Mouse (Mus musculus) small intestine, adult 2 months (tissue): ENCODE results near the gene Defb25. TPM values are rescaled to one million over a fixed set of nuclear protein-coding genes. Genes with fewer than 3 reads are reported as not detected.

ENCODE experiments used
- H3K27ac ChIP-seq: fragments of 200-500 bp; 2 replicates; pipeline ENCODE4 v1.5.1; 2012; ENCODE audit warnings: low read depth, low read length, control low read depth, inconsistent platforms; ENCODE audit not compliant: insufficient read depth
- H3K27me3 ChIP-seq: fragments of 200-500 bp; 2 replicates; pipeline ENCODE4 v1.6.1; 2012; ENCODE audit warnings: mild to moderate bottlenecking, moderate library complexity, low read length, inconsistent platforms; ENCODE audit not compliant: control insufficient read depth, insufficient read depth
- H3K36me3 ChIP-seq: fragments of 200-500 bp; 2 replicates; pipeline ENCODE4 v1.6.1; 2012; ENCODE audit warnings: mild to moderate bottlenecking, low read length, control low read depth, inconsistent platforms; ENCODE audit not compliant: control insufficient read depth, insufficient read depth
- H3K4me1 ChIP-seq: fragments of 200-500 bp; 2 replicates; pipeline ENCODE4 v1.6.1; 2012; ENCODE audit warnings: low read length, inconsistent platforms, mixed read lengths; ENCODE audit not compliant: control insufficient read depth, insufficient read depth, insufficient read length
- H3K4me3 ChIP-seq: fragments of 200-500 bp; 2 replicates; pipeline ENCODE4 v1.5.1; 2012; ENCODE audit warnings: low read depth, mild to moderate bottlenecking, control low read depth, inconsistent platforms, low read length, moderate library complexity
- CTCF ChIP-seq: fragments of 200-500 bp; IDR thresholded peaks from 2 replicates; pipeline ENCODE4 v1.5.1; 2012; ENCODE audit warnings: low read depth, mild to moderate bottlenecking, control low read depth, inconsistent platforms, low read length, moderate library complexity, mixed read lengths; ENCODE audit not compliant: insufficient replicate concordance, insufficient read length; ENCODE audit errors: extremely low read depth
- POLR2A ChIP-seq: fragments of 200-500 bp; IDR thresholded peaks from 2 replicates; pipeline ENCODE4 v1.6.1; 2012; ENCODE audit warnings: low read depth, mild to moderate bottlenecking, control low read depth, inconsistent platforms, low read length, moderate library complexity
- WGBS: fragments of 180-500 bp; shearing (Covaris S2); methylation state at CpG from one replicate; pipeline ENCODE4 v1.1.7; 2018; 5-methylcytosine and 5-hydroxymethylcytosine counted together
- polyA plus RNA-seq: library from polyadenylated mRNA; depleted of rRNA; stranded (reverse); fragments of >200 nt; gene quantifications from 2 replicates; pipeline ENCODE4 v1.2.3, GENCODE M21; 2012

Defb25 gene
- polyA plus RNA-seq, 1 experiment, result not detected

DNA sequence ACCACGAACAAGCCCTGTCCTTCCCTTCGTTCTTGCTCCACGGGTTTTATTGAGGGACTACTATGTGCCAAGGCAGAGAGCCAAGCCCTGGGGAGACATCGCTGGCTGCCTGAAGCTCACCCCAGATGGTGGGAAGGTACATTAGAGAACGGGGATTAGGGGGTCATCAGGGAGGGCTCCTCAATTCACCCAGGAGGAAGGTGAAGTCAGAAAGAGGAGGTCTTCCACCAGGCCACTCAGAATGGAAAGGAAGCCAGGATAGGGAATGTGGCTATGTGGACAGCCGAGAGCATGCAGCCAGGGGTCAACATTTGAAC is 14.1 kb upstream of the Defb25 start:
- Histone ChIP-seq H3K36me3 (no peaks in the 10 kb centered on the region), H3K27ac (peak overlapping the region; percentile 60), H3K27me3 (no peaks in the 10 kb centered on the region; the same call in none of the 2 replicates), H3K4me3 (no peak overlapping the region), H3K4me1 (no peaks in the 10 kb centered on the region)
- 60% methylated on average over 6 of the region's 6 CpGs for WGBS
- TF ChIP-seq POLR2A (no peak), CTCF (no peak)

DNA sequence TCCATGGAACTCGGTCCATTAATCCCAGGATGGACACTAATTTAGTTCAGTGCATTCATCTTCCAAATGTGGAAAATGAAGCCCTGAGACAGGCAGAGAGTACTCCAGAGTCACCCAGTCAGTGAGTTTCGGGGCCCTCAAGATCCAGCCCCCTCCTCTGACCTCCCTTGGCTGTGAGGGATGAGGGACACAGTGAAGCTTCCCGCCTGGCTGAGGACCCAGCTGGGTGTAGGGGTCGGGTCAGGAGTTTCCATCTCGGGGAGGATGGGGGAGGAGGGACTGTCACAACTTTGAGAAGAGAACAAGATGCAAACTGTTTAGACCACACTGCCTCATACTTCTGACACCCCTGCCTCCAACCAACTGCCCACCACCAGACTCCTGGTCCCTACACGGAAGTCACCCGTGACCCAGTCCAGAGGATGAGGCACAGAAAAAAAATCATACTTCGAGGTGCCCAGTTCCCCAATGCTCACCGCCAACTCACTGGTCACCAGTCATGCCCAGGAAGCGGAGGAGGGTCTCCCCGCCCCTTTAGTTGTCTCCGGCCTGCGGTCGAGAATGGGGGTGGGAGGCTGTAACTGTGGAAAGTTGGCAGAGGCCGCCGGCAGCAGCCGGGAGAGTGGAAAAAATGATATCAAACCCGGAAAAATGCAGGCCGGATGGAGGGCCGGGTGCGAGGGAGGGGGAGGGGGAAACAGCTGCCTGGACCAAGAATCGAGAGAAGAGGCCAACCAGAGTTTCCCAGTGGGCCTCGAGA is 13.6 kb upstream of the Defb25 start:
- H3K36me3 ChIP-seq, result no peaks in the 10 kb centered on the region
- 67% methylated on average over 23 of the region's 23 CpGs for WGBS
- no peaks in the 10 kb centered on the region for H3K4me1 ChIP-seq
- TF ChIP-seq CTCF (no peak), POLR2A (no peak)
- H3K4me3 ChIP-seq, result peak overlapping the region; percentile 18; the same call in 1 of the 2 replicates
- no peaks in the 10 kb centered on the region; the same call in none of the 2 replicates for H3K27me3 ChIP-seq
- H3K27ac ChIP-seq, result peak overlapping the region; percentile 78

DNA sequence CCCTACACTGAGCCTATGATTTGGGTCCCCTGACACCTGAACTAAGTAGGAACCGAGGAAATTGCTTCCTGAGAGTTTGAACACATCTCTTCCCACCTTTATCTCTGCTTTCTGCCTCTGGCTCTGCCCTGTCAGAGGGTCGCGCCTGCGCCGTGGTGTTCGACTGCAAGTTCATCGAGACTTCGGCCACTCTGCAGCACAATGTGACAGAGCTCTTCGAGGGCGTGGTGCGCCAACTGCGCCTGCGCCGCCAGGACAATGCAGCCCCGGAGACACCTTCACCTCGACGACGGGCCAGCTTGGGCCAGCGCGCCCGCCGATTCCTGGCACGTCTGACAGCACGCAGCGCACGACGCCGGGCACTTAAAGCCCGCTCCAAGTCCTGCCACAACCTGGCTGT is 11.5 kb upstream of the Defb25 start:
- Histone ChIP-seq H3K27ac (no peak overlapping the region), H3K4me3 (no peak overlapping the region), H3K36me3 (no peaks in the 10 kb centered on the region), H3K27me3 (no peaks in the 10 kb centered on the region; the same call in none of the 2 replicates), H3K4me1 (no peaks in the 10 kb centered on the region)
- TF ChIP-seq POLR2A (no peak), CTCF (no peak)
- WGBS, result 54% methylated on average over 29 of the region's 29 CpGs

DNA sequence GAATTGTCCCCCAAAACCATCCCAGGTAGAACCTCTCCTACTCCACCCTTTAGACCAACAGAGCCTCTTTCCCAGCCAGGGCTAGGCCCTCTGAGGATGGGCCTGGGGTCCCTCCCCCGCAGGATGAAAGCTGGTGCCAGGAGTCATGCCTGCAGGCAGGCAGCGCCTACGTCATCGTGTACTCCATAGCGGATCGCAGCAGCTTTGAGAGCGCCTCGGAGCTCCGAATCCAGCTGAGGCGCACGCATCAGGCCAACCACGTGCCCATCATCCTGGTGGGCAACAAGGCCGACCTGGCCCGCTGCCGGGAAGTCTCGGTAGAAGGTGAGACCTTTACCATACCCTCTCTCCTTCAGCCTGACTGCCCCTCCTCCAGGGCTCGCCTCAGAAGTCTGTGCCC is 10.5 kb upstream of the Defb25 start:
- H3K27me3 ChIP-seq, result no peaks in the 10 kb centered on the region; the same call in none of the 2 replicates
- no peak overlapping the region for H3K27ac ChIP-seq
- no peak overlapping the region for H3K4me3 ChIP-seq
- no peaks in the 10 kb centered on the region for H3K36me3 ChIP-seq
- TF ChIP-seq CTCF (no peak), POLR2A (no peak)
- 35% methylated on average over 17 of the region's 17 CpGs for WGBS
- H3K4me1 ChIP-seq, result no peaks in the 10 kb centered on the region

DNA sequence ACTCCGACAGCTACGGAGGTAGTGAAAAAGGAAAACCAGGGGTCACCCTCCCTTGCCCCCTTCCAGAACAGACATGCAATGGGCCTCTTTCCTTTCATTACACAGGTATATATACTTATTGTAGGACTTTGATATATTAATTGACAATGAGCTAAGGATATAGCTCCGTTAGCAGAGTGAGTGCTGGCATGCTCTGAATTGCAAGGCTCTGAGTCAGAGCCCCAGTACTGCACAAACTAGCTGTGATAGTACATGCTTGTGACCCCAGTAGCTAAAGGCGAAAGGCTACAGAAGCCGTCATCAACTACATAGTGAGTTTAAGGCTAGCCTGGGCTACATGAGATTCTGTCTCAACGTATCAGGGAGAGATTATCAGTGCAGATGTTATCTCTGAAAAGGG is 7.1 kb upstream of the Defb25 start:
- H3K4me3 ChIP-seq, result no peak overlapping the region
- no peaks in the 10 kb centered on the region; the same call in 1 of the 2 replicates for H3K4me1 ChIP-seq
- WGBS, result 75% methylated on average over 6 of the region's 6 CpGs

DNA sequence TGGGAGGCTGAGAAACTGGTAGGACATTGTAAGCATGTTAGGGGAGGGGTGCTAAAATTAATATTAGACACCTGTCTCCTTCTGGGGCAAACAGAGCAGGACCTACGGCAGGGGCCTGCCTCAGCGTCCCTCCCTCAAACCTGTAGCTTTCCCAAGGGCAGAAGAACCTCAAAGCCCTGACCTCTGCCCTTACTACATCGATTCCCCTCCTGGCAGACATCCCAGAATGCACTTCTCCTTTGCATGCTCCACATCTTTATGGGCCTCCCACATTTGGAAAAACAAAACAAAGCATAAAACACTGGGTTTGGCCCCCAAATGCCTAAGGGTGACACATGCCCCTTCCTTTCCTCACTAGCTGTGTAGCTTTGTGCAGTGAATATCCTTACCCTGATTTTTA is 6.4 kb upstream of the Defb25 start:
- H3K27ac ChIP-seq, result no peak overlapping the region
- no peak overlapping the region; the same call in 1 of the 2 replicates for H3K4me3 ChIP-seq
- H3K36me3 ChIP-seq, result no peaks in the 10 kb centered on the region
- 29% methylated on average over 3 of the region's 3 CpGs for WGBS
- TF ChIP-seq CTCF, result no peak
- TF ChIP-seq POLR2A, result no peak
- H3K4me1 ChIP-seq, result no peaks in the 10 kb centered on the region; the same call in 1 of the 2 replicates
- H3K27me3 ChIP-seq, result peaks cover 20% of the 10 kb centered on the region

More for the DNA sequence above, 7.1 kb upstream of the Defb25 start:
- Histone ChIP-seq H3K36me3 (no peaks in the 10 kb centered on the region), H3K27me3 (peaks cover 20% of the 10 kb centered on the region), H3K27ac (no peak overlapping the region)
- no peak for TF ChIP-seq CTCF
- TF ChIP-seq POLR2A, result no peak

DNA sequence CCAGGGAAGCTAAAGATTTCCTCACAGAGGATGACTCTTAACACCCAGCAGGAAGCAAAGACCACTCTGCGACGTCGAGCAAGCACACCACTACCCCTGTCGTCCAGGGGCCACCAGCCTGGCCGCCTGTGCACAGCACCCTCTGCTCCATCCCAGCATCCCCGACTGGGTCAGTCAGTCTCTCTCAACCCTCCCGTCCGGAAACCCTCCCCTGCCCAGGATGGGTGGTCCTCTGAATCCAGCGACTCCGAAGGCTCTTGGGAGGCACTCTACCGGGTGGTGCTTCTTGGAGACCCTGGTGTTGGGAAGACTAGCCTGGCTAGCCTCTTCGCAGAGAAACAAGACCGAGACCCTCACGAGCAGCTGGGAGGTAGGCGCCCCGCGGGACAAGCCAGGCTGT is 5.2 kb upstream of the Defb25 start:
- peak overlapping the region; percentile 63 for H3K4me3 ChIP-seq
- WGBS, result 46% methylated on average over 17 of the region's 17 CpGs
- no peaks in the 10 kb centered on the region; the same call in 1 of the 2 replicates for H3K4me1 ChIP-seq
- H3K27me3 ChIP-seq, result peaks cover 20% of the 10 kb centered on the region
- peak overlapping the region; percentile 19; the same call in 1 of the 2 replicates for H3K27ac ChIP-seq
- no peak for TF ChIP-seq CTCF
- no peak for TF ChIP-seq POLR2A
- no peaks in the 10 kb centered on the region for H3K36me3 ChIP-seq
